Mouse (Mus musculus) adrenal gland, adult (tissue): Measurements from ENCODE around the gene Kcnk2.
A peak's percentile ranks its signal among the peaks of the same experiment; 100 is the strongest.

Source experiments
- DNase-seq, 2 experiments: peaks; one replicate each; pipeline ENCODE4 v3.0.0; 2022 to 2023; ENCODE audit warnings: low spot score in 1 of 2; ENCODE audit not compliant: inconsistent age in 2 of 2

The Kcnk2 gene

GRCm38 (mm10) chr1:189402223-189402943, at the start of gene Kcnk2:
TSS of gene Kcnk2 (minus strand) at chr1:189402273.
- peak in 1 of 2 experiments; percentile 11 for DNase-seq

GRCm38 (mm10) chr1:189440741-189441140, 38.7 kb upstream of the Kcnk2 start:
- DNase-seq, result no peak

GRCm38 (mm10) chr1:189437126-189437525, 35.1 kb upstream of the Kcnk2 start:
- peak; percentile 12 to 51 for DNase-seq

- DNase-seq, result no peak
Observed at GRCm38 (mm10) chr1:189435452-189435851, 33.4 kb upstream of the Kcnk2 start.

- DNase-seq, result no peak
Observed at GRCm38 (mm10) chr1:189431479-189431878, 29.4 kb upstream of the Kcnk2 start.

GRCm38 (mm10) chr1:189430534-189430933, 28.5 kb upstream of the Kcnk2 start:
- no peak for DNase-seq

GRCm38 (mm10) chr1:189429566-189429965, 27.5 kb upstream of the Kcnk2 start:
- no peak for DNase-seq

GRCm38 (mm10) chr1:189426252-189426651, 24.2 kb upstream of the Kcnk2 start:
- no peak for DNase-seq

GRCm38 (mm10) chr1:189419914-189420313, 17.8 kb upstream of the Kcnk2 start:
- DNase-seq, result no peak

- DNase-seq, result no peak
Observed at GRCm38 (mm10) chr1:189409906-189410305, 7.8 kb upstream of the Kcnk2 start.

GRCm38 (mm10) chr1:189405221-189405620, 3.1 kb upstream of the Kcnk2 start:
- peak in 1 of 2 experiments; percentile 38 for DNase-seq

GRCm38 (mm10) chr1:189403546-189403945, 1.5 kb upstream of the Kcnk2 start:
- no peak for DNase-seq

GRCm38 (mm10) chr1:189403139-189403538, 1.1 kb upstream of the Kcnk2 start:
- DNase-seq, result peak in 1 of 2 experiments; percentile 38

GRCm38 (mm10) chr1:189386848-189387247, 15.2 kb downstream of the Kcnk2 start:
- DNase-seq, result no peak

GRCm38 (mm10) chr1:189386141-189386540, 15.9 kb downstream of the Kcnk2 start:
- DNase-seq, result no peak

- no peak for DNase-seq
Observed at GRCm38 (mm10) chr1:189367722-189368121, 34.4 kb downstream of the Kcnk2 start.

- no peak for DNase-seq
Observed at GRCm38 (mm10) chr1:189364188-189364587, 37.9 kb downstream of the Kcnk2 start.

GRCm38 (mm10) chr1:189362579-189362978, 39.5 kb downstream of the Kcnk2 start:
- DNase-seq, result no peak

GRCm38 (mm10) chr1:189359699-189360098, 42.4 kb downstream of the Kcnk2 start:
- DNase-seq, result no peak

GRCm38 (mm10) chr1:189353887-189354286, 48.2 kb downstream of the Kcnk2 start:
- DNase-seq, result no peak

GRCm38 (mm10) chr1:189351804-189352203, 50.3 kb downstream of the Kcnk2 start:
- DNase-seq, result no peak

GRCm38 (mm10) chr1:189349205-189349604, 52.9 kb downstream of the Kcnk2 start:
- no peak for DNase-seq

- DNase-seq, result no peak
Observed at GRCm38 (mm10) chr1:189345166-189345565, 56.9 kb downstream of the Kcnk2 start.
